Mouse (Mus musculus) stomach, embryonic 15.5 days (tissue): ENCODE results near the gene Rbl1. TPM values are rescaled to one million over a fixed set of nuclear protein-coding genes. Genes with fewer than 3 reads are reported as not detected.

Experiments
- ATAC-seq: fragments of 200-750 bp; cut with Nextera tagmentation; 2 replicates; pipeline ENCODE4 v1.8.0; 2017; ENCODE audit warnings: low read depth, moderate number of reproducible peaks, moderate TSS enrichment; ENCODE audit not compliant: insufficient read depth, low FRiP score
- H3K27ac ChIP-seq: fragments of 300-500 bp; sonication (generic); 2 replicates; pipeline ENCODE4 v1.5.1; 2015; ENCODE audit warnings: mild to moderate bottlenecking, inconsistent platforms
- H3K27me3 ChIP-seq: fragments of 300-500 bp; sonication (generic); replicated peaks from 2 replicates; pipeline ENCODE4 v1.6.1; 2015; ENCODE audit warnings: inconsistent platforms
- H3K36me3 ChIP-seq: fragments of 300-500 bp; sonication (generic); 2 replicates; pipeline ENCODE4 v1.6.1; 2015; ENCODE audit warnings: inconsistent platforms
- H3K4me1 ChIP-seq: fragments of 300-500 bp; sonication (generic); 2 replicates; pipeline ENCODE4 v1.6.1; 2015; ENCODE audit warnings: inconsistent platforms
- H3K4me2 ChIP-seq: fragments of 300-500 bp; sonication (generic); 2 replicates; pipeline ENCODE4 v1.6.1; 2015; ENCODE audit warnings: mild to moderate bottlenecking, inconsistent platforms
- H3K4me3 ChIP-seq: fragments of 300-500 bp; sonication (generic); replicated peaks from 2 replicates; pipeline ENCODE4 v1.5.1; 2015; ENCODE audit warnings: inconsistent platforms
- H3K9ac ChIP-seq: fragments of 300-500 bp; sonication (generic); 2 replicates; pipeline ENCODE4 v1.6.1; 2015; ENCODE audit warnings: inconsistent platforms
- H3K9me3 ChIP-seq: fragments of 300-500 bp; sonication (generic); 2 replicates; pipeline ENCODE4 v1.6.1; 2016; ENCODE audit warnings: inconsistent platforms
- whole genome bisulfite sequencing: fragments of 180-500 bp; shearing (Covaris S2); methylation state at CpG from one replicate; pipeline ENCODE4 v1.1.7; 2015; 5-methylcytosine and 5-hydroxymethylcytosine counted together
- polyA plus RNA-seq: library from polyadenylated mRNA; unstranded; fragments of >200 nt; fragmentation: Nextera tagmentation; extraction: Ambion mirVana; gene quantifications from 2 replicates; pipeline ENCODE4 v1.2.1, GENCODE M21; 2015

Rbl1 gene
- polyA plus RNA-seq, 1 experiment from 2014 or later = 22.3 TPM

DNA sequence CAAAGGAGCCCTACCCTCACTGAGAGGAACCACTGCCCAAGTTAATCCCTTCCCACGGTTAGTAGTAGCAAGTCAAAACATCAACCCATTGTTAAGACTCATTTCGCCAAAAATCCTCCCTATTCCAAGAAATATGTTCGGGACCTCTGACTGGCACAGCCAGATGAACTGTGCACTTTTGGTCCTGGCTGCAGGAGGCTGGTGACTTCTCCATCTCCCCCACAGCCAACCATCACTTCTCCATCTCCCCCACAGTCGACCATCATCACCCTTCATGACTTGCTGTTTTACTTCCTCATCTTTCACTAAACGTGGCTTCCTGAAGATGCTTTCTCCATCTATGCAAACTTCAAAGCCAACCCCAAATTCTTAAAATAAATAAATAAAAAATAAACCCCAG lies 65.5 kb downstream of the Rbl1 start:
- H3K36me3 ChIP-seq = no peaks in the 10 kb centered on the region

DNA sequence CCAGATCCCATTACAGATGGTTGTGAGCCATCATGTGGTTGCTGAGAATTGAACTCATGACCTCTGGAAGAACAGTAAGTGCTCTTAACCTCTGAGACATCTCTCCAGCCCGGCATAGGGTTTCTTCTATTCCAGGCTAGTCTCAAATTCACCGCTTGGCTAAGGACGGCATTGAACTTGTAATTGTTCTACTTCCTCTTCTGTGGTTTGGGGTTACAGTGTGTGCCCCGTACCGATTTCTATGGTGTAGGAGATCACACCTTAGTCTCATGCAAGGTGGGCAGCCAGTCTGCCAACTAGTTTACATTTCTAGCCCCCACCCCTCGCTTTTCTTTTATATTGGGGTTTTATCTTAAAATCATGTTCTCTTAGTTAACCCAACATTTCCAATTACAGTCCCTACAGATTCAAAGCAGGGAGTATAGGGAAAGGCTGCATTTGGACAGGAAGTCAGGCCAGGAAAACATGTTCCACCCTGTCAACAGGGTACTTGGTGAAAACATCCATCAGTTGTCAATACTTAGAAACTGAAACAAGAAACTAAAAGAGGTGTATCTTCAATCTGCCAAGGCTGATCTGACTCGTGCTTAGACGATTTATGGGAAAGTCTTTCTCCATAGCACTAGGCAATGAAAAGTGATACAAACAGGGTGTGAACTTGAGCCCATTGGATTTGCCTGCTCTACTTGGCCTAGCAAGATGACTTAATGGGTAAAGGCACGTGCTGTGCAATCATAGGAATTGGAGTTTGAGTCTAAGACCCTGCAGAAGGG lies 66.2 kb downstream of the Rbl1 start:
- H3K9me3 ChIP-seq = no peaks in the 10 kb centered on the region

More for the DNA sequence above, 65.5 kb downstream of the Rbl1 start:
- H3K4me1 ChIP-seq = peaks cover 5% of the 10 kb centered on the region
- no peak overlapping the region for H3K27ac ChIP-seq
- H3K9me3 ChIP-seq = no peaks in the 10 kb centered on the region
- no peak overlapping the region for H3K4me3 ChIP-seq
- 76% methylated on average over 5 of the region's 5 CpGs for WGBS
- no peak for ATAC-seq
- H3K9ac ChIP-seq = no peak overlapping the region
- H3K27me3 ChIP-seq = no peaks in the 10 kb centered on the region
- no peak overlapping the region for H3K4me2 ChIP-seq

DNA sequence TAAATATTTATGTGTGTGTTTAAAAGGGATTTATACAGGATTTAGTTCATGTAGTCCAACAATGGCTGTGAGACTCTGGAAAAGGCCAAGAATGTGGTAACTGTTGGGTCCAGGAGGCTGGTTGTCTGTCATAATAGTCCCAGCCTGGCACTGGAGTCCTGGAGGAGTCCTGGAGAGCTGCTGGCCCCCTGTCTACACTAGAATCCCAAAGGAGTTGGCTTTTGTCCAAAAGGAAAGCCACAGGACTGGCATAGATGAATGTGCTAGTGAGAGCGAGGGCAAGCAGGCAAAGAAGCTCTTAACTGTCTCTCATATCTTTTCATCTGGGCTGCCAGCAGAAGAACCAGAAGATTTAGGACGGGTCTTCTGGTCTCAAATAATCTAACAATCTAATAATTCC lies 67.7 kb downstream of the Rbl1 start:
- H3K4me3 ChIP-seq = no peak overlapping the region
- 45% methylated on average over 2 of the region's 2 CpGs for WGBS
- H3K9ac ChIP-seq = no peak overlapping the region
- H3K27ac ChIP-seq = peak overlapping the region; percentile 66
- H3K36me3 ChIP-seq = no peaks in the 10 kb centered on the region
- ATAC-seq = no peak
- no peaks in the 10 kb centered on the region for H3K27me3 ChIP-seq
- H3K4me1 ChIP-seq = peaks cover 7% of the 10 kb centered on the region
- no peak overlapping the region for H3K4me2 ChIP-seq
- H3K9me3 ChIP-seq = no peaks in the 10 kb centered on the region

More for the DNA sequence above, 66.2 kb downstream of the Rbl1 start:
- no peaks in the 10 kb centered on the region for H3K27me3 ChIP-seq
- H3K27ac ChIP-seq = no peak overlapping the region
- no peak overlapping the region for H3K9ac ChIP-seq
- no peaks in the 10 kb centered on the region for H3K36me3 ChIP-seq
- no peak for ATAC-seq
- H3K4me1 ChIP-seq = peaks cover 7% of the 10 kb centered on the region
- 78% methylated on average over 9 of the region's 9 CpGs for WGBS
- no peak overlapping the region for H3K4me3 ChIP-seq
- H3K4me2 ChIP-seq = no peak overlapping the region

DNA sequence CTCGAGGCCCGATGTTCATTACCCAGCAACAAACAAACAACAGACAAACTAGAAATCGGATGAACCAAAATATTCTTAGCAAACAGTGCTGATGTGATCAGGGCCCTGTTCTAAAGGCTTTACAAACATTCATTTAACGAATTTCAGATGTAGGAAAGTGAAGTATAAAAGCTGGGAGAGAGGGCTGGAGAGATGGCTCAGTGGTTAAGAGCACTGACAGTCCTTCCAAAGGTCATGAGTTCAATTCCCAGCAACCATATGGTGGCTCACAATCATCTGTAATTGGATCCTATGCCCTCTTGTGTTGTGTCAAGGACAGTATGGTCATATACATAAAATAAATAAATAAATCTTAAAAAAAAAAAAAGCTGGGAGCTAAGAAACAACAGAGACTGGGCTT lies 68.2 kb downstream of the Rbl1 start:
- no peak for ATAC-seq
- Histone ChIP-seq H3K27me3 (no peaks in the 10 kb centered on the region), H3K36me3 (no peaks in the 10 kb centered on the region), H3K9me3 (no peaks in the 10 kb centered on the region), H3K27ac (no peak overlapping the region; the same call in 1 of the 2 replicates), H3K9ac (no peak overlapping the region), H3K4me3 (no peak overlapping the region), H3K4me1 (peaks cover 7% of the 10 kb centered on the region), H3K4me2 (no peak overlapping the region)
- 76% methylated on average over 4 of the region's 4 CpGs for WGBS

DNA sequence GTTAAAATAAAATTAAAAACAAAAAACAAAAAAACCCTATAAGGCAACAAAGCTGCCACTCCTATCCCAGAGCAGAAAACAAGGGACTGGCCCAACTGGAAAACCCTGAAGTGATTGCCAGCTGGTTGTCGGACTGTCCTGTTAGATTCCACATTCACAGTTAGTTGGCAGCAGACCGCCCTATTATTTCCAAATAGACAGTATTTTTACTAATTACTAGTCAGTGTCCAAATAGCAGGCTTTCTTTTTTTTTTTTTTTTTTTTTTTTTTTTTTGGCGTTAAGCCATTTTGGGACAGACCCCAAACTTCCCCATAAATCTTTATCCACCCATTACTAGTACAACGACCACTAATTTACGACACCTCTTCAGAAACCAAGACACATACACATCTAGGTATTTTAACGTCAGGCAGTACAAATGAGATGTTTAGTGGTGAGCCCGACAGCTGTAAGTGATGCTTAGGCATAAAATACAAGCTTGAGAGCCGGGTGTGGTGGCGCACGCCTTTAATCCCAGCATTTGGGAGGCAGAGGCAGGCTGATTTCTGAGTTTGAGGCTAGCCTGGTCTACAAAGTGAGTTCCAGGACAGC lies 68.7 kb downstream of the Rbl1 start:
- Histone ChIP-seq H3K4me3 (peak overlapping the region; percentile 76), H3K9ac (no peak overlapping the region), H3K36me3 (no peaks in the 10 kb centered on the region), H3K4me2 (peak overlapping the region; percentile 88), H3K9me3 (no peaks in the 10 kb centered on the region), H3K27me3 (no peaks in the 10 kb centered on the region), H3K27ac (peak overlapping the region; percentile 80), H3K4me1 (peaks cover 7% of the 10 kb centered on the region)
- ATAC-seq = no peak
- 79% methylated on average over 10 of the region's 10 CpGs for WGBS

DNA sequence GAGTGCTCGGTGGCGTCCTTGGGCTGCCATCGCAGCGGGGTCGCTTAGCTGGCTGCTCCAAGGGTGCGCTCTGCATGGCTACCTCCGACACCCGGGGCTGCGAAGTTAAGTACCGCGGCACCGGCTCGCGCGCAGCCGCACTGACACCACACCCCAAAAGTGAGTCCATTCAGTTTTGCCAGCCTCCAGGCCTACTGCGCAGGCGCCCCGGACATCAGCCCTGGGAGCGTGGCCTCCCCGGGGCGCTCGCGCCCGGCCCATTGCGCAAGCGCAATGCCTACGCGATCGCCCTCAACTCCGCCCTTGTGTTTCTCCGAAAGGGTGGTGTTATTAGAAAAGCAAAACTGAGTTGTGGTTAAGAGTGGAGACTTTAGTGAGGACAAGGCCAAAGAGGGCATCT lies 69.3 kb downstream of the Rbl1 start, which contains the start of gene Samhd1:
Samhd1 (minus strand) TSS at position 252 of the 400 bp plus-strand sequence.
- peaks cover 7% of the 10 kb centered on the region for H3K4me1 ChIP-seq
- H3K27ac ChIP-seq = peak within 1 kb of the TSS; percentile 80
- ATAC-seq = peak; percentile 93
- no peaks in the 10 kb centered on the region for H3K27me3 ChIP-seq
- H3K9me3 ChIP-seq = no peaks in the 10 kb centered on the region
- peak within 1 kb of the TSS; percentile 76 for H3K4me3 ChIP-seq
- no peaks in the 10 kb centered on the region for H3K36me3 ChIP-seq
- H3K9ac ChIP-seq = peak within 1 kb of the TSS; percentile 52
- H3K4me2 ChIP-seq = peak within 1 kb of the TSS; percentile 88
- WGBS = under 1% methylated on average over 32 of the region's 32 CpGs

DNA sequence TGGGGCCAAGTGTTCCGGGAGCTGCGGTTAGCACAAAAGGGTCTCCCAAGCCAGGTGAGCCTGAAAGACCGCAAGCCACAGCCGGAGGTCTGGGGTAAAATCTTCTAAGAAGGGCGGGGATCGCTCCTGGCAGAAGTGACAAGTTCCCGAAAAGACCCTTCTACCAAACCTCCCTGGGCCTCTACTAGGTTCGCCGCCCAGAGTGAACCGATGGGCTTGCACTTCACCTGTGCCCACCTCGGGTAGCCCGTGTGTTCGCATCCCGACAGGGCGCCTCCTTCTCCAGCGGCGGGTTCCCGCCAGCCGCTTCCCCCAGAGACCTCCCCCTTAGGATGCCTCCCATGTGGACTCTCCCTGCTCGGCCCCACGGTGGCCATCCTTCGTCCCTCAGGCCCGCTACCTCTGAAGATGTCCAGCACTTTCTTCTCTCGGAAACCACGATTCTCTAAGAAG lies 69.8 kb downstream of the Rbl1 start:
- Histone ChIP-seq H3K27ac (peak overlapping the region; percentile 80), H3K9me3 (no peaks in the 10 kb centered on the region), H3K36me3 (no peaks in the 10 kb centered on the region), H3K27me3 (no peaks in the 10 kb centered on the region), H3K4me3 (peak overlapping the region; percentile 76), H3K4me1 (peaks cover 7% of the 10 kb centered on the region), H3K4me2 (peak overlapping the region; percentile 88), H3K9ac (peak overlapping the region; percentile 52)
- peak; percentile 33 for ATAC-seq
- under 1% methylated on average over 25 of the region's 25 CpGs for WGBS

DNA sequence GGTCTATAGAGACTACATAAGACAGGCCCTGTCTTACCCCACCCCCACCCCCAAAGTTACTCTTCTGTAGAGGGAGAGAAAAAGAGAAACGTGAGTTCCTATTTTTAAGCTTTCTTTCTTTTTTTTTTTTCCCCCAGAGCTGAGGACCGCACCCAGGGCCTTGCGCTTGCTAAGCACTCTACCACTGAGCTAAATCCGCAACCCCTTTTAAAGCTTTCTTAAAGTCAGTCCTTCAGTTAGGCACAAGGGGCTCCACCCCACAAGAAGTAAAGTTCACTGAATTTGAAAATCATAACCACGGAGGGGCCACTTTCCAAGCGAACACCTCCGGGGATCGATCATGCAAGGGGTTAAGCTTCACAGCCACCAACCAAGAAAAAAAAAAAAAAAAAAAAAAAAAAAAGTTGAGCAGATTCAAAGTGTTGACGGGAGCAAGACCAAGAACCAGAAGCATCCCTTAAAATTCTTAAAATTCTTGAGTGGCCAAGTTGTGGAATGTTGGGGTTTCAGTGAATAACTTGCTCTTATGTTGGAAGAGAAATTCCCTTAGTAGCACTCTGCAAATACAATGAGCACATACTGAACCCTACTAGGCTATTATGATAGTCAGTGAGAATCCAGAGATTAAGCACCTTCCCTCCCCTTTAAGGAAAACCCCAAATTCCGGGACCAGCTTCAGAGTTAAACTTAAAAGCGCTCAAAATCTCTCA lies 70.4 kb downstream of the Rbl1 start:
- Histone ChIP-seq H3K9me3 (no peaks in the 10 kb centered on the region), H3K36me3 (no peaks in the 10 kb centered on the region), H3K4me3 (peak overlapping the region; percentile 76), H3K27ac (peak overlapping the region; percentile 80), H3K4me1 (peaks cover 8% of the 10 kb centered on the region), H3K4me2 (peak overlapping the region; percentile 88), H3K27me3 (no peaks in the 10 kb centered on the region), H3K9ac (peak overlapping the region; percentile 52)
- 15% methylated on average over 11 of the region's 11 CpGs for WGBS
- no peak for ATAC-seq

DNA sequence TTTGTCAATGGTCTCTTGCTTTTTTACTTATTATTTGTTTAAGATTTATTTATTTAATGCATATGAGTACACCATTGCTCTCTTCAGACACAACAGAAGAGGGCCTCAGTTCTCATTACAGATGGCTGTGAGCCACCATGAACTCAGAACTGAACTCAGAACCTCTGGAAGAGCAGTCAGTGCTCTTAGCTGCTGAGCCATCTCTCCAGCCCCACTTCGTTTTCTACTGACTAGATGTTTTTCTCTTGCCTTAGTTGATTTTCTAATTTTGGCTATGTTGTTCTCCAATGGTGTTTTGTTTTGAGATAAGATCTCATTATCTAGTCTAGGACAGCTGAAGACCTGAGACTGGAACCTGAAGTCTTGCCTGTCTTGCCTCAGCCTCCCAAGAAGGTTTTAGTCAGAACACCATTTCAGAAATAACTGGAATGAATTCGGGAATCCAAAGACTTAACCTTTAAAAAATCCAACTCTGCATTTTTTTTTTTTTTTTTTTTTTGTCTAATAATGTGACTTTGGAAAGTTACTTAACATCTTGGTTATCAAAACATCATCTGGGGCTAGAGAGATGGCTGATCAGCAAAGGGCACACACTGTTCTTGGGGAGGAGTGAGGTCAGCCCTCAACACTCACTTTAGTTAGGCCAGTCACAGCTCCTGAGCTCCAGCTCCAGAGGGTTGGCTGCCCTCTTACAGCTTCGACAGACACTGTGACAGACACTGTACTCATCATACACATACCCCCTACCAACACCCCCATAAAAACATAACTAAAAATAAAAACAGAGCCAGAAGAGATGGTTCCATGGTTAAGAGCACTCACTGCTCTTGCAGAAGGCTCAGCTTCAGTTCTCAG lies 71.4 kb downstream of the Rbl1 start:
- Histone ChIP-seq H3K4me3 (no peak overlapping the region), H3K9me3 (no peaks in the 10 kb centered on the region), H3K4me2 (peak overlapping the region; percentile 16; the same call in 1 of the 2 replicates), H3K27me3 (no peaks in the 10 kb centered on the region), H3K9ac (no peak overlapping the region), H3K36me3 (no peaks in the 10 kb centered on the region), H3K4me1 (peaks cover 14% of the 10 kb centered on the region), H3K27ac (no peak overlapping the region)
- WGBS = 75% methylated on average over 3 of the region's 3 CpGs
- ATAC-seq = no peak

DNA sequence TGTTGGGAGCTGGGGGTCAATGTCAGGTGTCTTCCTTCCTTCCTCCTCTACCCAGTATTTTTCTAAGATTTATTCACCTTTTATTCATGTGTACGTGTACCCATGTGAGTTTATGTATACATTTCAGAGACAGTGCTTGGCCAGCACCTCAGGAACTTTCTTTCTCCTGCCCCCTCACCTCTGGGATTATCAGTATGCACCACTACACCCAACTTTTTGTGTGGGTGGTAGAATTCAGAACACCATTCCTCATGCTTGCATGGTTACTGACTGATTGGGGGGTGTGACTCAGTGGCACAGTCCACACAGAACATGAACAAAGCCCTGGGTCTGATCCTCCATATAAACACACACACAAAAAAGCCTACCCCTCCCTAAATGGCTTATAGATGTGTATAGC lies 72.2 kb downstream of the Rbl1 start:
- H3K27ac ChIP-seq = no peak overlapping the region
- H3K9me3 ChIP-seq = no peaks in the 10 kb centered on the region
- no peak for ATAC-seq
- H3K27me3 ChIP-seq = no peaks in the 10 kb centered on the region
- no peaks in the 10 kb centered on the region for H3K36me3 ChIP-seq
- peaks cover 14% of the 10 kb centered on the region for H3K4me1 ChIP-seq
- no peak overlapping the region for H3K4me3 ChIP-seq
- no peak overlapping the region for H3K4me2 ChIP-seq
- H3K9ac ChIP-seq = no peak overlapping the region
- WGBS = 71% methylated on average over 1 of the region's 1 CpGs

DNA sequence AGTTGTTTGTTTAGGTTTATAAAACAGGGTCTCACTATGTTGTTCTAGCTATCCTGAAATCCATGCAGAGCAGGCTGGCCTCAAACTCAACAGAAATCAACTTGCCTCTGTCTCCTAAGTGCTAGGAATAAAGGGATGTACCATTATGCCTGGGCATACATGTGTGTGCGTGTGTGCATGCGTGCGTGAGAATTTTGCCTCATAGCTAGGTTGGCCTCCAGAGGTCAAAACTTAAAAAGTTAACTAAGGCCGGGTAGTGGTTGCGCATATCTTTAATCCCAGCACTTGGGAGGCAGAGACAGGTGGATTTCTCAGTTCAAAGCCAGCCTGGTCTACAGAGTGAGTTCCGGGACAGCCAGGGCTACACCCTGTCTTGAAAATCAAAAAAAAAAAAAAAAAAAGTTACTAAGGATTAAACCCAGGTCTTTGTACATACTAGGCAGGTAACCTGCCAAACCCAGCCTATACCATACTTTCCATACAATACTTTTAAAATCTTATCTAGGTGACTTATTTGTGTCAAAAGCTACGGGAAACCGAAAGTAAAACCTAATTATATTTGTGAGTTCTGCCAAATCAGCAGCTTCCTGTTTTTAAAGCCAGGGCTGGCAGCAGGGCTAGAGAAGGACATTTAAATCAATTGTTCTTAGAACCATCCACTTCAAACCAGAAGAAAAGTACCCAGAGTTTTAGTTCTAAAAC lies 73.4 kb downstream of the Rbl1 start:
- Histone ChIP-seq H3K4me1 (peaks cover 11% of the 10 kb centered on the region; the same call in 1 of the 2 replicates), H3K36me3 (0 out of 2 replicates have a peak, but pooled peaks cover 4% of the 10 kb centered on the region), H3K4me3 (no peak overlapping the region), H3K9ac (no peak overlapping the region), H3K27ac (0 out of 2 replicates have a peak overlapping the region, but pooled peaks have one; percentile 44), H3K27me3 (no peaks in the 10 kb centered on the region), H3K4me2 (0 out of 2 replicates have a peak overlapping the region, but pooled peaks have one; percentile 10), H3K9me3 (no peaks in the 10 kb centered on the region)
- 73% methylated on average over 8 of the region's 8 CpGs for WGBS
- no peak for ATAC-seq
